Mouse (Mus musculus) megakaryocyte, embryonic 14.5 days (primary cell): ENCODE results near the gene Ubp1.

Source experiments
- FLI1 ChIP-seq: IDR thresholded peaks from 2 replicates; pipeline ENCODE4 v1.6.1; 2012; ENCODE audit warnings: low read length, inconsistent platforms, mixed read lengths
- GATA1 ChIP-seq: IDR thresholded peaks from 3 replicates; pipeline ENCODE4 v1.6.1; 2012; ENCODE audit warnings: mixed read lengths, low read length, inconsistent platforms, borderline replicate concordance

DNA sequence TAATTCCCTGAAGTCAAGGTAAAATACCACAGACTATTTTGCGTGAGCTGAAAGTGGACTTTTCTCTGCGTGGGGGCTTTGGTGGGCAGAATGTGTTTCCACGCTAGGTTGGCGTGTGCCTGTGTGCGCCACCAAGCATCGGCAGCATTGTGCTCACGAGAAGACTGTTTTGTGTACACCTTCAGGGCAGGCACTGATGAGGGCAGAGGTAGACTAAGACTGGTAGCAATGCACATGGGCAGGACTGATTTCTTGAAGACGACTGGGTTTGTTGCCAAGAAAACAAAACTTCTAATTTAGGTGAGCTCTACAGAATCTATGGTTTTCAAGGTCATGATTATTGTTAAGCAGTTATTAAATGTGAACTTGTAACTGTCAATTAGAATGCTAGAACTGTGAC, 38.7 kb downstream of the Ubp1 start:
- no peak for TF ChIP-seq GATA1
- no peak for TF ChIP-seq FLI1
